Mouse (Mus musculus): Measurements from ENCODE around the gene Phactr2. TPM values are rescaled to one million over a fixed set of nuclear protein-coding genes. Genes with fewer than 3 reads are reported as not detected.

Phactr2 gene
- polyA plus RNA-seq, 1 experiment from 2014 or later = 21.7 TPM

DNA sequence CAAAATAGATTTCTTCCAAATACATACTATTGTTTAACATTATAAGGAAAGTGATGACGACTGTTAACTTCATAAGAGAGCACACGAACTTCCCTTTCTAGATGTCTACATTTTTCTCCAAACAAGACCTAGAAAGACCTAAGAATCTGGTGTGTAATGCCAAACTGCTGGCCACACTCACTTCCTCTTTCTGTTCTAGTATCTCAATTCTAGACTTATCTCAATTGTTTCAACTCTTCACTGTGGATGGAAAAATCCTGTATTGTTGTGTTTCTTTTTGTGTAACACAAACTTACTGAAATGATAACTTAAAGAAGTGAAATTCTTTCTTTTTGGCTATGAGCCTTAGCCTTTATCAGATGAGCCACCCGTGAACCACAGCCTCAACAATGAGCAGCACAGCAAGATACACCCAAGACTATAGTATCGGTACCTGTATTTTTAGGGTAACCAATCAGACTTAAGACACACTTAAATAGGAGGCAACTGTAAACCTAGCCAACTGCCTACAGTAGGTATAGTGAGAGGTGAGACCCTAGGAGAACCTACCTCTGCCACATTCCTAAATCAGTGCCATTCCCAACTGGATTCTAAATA is 289.9 kb downstream of the Phactr2 start:
- H3K36me3 ChIP-seq = peaks cover 79% of the 10 kb centered on the region
- H3K4me3 ChIP-seq (replicated peaks) = no peak overlapping the region
- WGBS = 93% methylated on average over 4 of the region's 4 CpGs
- no peak overlapping the region for H3K27ac ChIP-seq
- H3K9me3 ChIP-seq = no peaks in the 10 kb centered on the region
- no peak overlapping the region for H3K4me2 ChIP-seq
- no peaks in the 10 kb centered on the region for H3K27me3 ChIP-seq
- no peak overlapping the region for H3K9ac ChIP-seq (replicated peaks)
- peaks cover 6% of the 10 kb centered on the region for H3K4me1 ChIP-seq (replicated peaks)
- ATAC-seq (ENCODE audit: insufficient number of reproducible peaks, insufficient read depth, low FRiP score, low TSS enrichment, low read depth) = no peak

DNA sequence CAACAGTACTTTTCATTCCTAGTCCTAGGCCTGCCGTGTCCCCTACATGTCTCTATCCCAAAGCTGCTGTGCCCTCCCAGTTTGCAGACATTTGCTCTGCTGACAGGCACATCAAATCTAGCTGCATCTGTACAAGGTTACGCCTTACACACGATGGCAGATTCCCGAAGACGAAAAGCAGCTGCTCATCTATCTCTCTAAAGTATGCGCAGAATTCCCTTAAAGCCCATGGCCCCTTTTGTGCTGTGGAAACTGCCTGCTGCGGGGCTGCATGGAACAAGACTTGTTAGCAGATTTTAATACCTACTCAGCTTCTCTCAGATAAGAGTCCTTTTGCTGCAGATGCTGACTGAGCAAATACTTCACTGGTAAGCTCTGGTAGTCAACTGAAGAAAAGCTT is 294.0 kb downstream of the Phactr2 start:
- H3K27ac ChIP-seq = no peak overlapping the region
- peaks cover 73% of the 10 kb centered on the region for H3K36me3 ChIP-seq
- 85% methylated on average over 7 of the region's 7 CpGs for WGBS
- no peaks in the 10 kb centered on the region for H3K9me3 ChIP-seq
- H3K4me3 ChIP-seq (replicated peaks) = no peak overlapping the region
- no peaks in the 10 kb centered on the region for H3K27me3 ChIP-seq
- no peak overlapping the region for H3K9ac ChIP-seq (replicated peaks)
- no peak overlapping the region for H3K4me2 ChIP-seq
- peaks cover 6% of the 10 kb centered on the region for H3K4me1 ChIP-seq (replicated peaks)
- no peak for ATAC-seq (ENCODE audit: insufficient number of reproducible peaks, insufficient read depth, low FRiP score, low TSS enrichment, low read depth)

DNA sequence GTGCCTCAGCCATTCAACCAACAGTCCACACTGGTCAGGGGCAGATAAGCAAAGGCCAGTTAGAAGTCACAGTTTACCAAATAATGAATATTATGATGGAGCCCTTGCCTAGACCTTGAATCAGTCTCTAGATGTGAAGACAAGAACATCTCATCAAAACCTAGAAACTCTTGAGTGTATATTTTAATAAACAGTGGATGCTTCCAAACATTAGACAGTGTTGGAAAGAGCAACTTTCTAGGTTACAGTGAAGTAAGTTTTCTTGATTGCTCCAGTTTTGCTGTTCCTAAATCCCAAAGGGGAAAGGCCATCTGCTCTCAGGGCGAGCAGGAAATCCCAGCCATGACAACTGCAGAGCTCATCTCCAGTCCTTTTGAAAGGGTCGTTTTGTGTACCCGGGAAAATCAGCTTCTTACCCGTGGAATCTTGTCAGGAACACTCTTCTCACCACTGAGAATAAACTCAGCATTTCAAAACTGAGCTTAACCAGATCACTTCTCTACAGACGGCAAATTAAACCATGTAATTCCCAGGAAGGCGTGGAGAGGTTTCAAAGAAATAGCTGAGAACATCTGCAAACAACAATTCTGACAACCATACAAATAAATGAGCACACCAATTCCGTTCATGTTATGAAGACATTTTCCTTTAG is 296.1 kb downstream of the Phactr2 start, which contains the start of gene Zc2hc1b:
Gene Zc2hc1b, minus strand, starts transcription at position 51 of the 652 bp plus-strand sequence.
- Histone ChIP-seq H3K9me3 (no peaks in the 10 kb centered on the region), H3K27me3 (no peaks in the 10 kb centered on the region), H3K4me1 (replicated peaks) (peaks cover 3% of the 10 kb centered on the region; the same call in 1 of the 2 replicates), H3K36me3 (peaks cover 65% of the 10 kb centered on the region), H3K4me3 (replicated peaks) (no peak within 1 kb of the TSS), H3K27ac (no peak within 1 kb of the TSS), H3K9ac (replicated peaks) (no peak within 1 kb of the TSS), H3K4me2 (no peak within 1 kb of the TSS)
- WGBS = 77% methylated on average over 7 of the region's 7 CpGs
- no peak for ATAC-seq (ENCODE audit: insufficient number of reproducible peaks, insufficient read depth, low FRiP score, low TSS enrichment, low read depth)

DNA sequence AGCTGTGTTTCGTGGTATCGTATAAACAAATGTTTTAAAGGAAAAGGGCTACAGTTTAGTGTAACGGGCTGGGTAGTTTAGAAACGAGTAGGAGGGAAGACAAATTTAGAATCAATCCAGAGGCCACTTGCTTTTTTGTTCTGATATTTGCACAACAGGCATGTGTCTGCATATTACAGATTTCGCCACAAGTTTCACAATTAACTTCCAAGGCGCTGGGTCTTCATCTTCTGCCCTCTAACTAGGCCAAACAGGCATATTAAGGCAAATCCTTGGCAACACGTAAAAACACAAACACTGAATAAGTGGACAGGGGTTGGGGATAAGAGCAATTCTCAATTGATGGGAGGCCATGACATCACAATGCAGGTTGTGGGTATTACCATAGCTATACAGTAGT is 298.3 kb downstream of the Phactr2 start:
- no peak overlapping the region for H3K4me3 ChIP-seq (replicated peaks)
- no peak overlapping the region for H3K9ac ChIP-seq (replicated peaks)
- peaks cover 22% of the 10 kb centered on the region for H3K4me1 ChIP-seq (replicated peaks)
- no peak overlapping the region for H3K4me2 ChIP-seq
- no peak for ATAC-seq (ENCODE audit: insufficient number of reproducible peaks, insufficient read depth, low FRiP score, low TSS enrichment, low read depth)
- no peaks in the 10 kb centered on the region for H3K27me3 ChIP-seq
- no peak overlapping the region for H3K27ac ChIP-seq
- no peaks in the 10 kb centered on the region for H3K9me3 ChIP-seq
- 89% methylated on average over 7 of the region's 7 CpGs for WGBS
- peaks cover 45% of the 10 kb centered on the region for H3K36me3 ChIP-seq

DNA sequence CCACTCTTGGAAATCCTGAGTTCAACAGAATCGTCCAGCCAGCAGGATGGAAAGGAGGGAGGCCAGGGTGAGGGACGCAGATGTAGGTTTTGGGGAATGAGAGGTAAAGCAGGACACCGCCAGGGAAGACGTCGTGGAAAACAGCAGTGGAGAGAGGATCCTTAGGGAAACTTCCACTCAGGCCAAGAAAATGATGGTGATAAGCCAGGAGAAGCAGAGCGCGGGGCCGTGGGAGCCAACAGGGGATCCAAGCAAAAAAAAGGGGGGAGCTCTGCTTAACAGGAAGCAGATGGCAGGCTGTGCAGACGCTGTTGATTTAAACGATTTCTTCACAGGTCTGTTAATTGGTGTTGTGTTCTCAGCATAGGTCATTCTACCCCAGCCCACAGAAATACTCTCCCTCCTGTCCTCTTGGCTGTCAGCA is 301.4 kb downstream of the Phactr2 start:
- Histone ChIP-seq H3K9ac (replicated peaks) (no peak overlapping the region; the same call in 1 of the 2 replicates), H3K36me3 (peaks cover 16% of the 10 kb centered on the region), H3K27ac (peak overlapping the region; percentile 75), H3K27me3 (no peaks in the 10 kb centered on the region), H3K4me3 (replicated peaks) (no peak overlapping the region), H3K4me2 (peak overlapping the region; percentile 32; the same call in 1 of the 2 replicates), H3K4me1 (replicated peaks) (peaks cover 30% of the 10 kb centered on the region), H3K9me3 (no peaks in the 10 kb centered on the region)
- peak; percentile 17; the same call in 1 of the 2 replicates for ATAC-seq (ENCODE audit: insufficient number of reproducible peaks, insufficient read depth, low FRiP score, low TSS enrichment, low read depth)
- 13% methylated on average over 10 of the region's 10 CpGs for WGBS

DNA sequence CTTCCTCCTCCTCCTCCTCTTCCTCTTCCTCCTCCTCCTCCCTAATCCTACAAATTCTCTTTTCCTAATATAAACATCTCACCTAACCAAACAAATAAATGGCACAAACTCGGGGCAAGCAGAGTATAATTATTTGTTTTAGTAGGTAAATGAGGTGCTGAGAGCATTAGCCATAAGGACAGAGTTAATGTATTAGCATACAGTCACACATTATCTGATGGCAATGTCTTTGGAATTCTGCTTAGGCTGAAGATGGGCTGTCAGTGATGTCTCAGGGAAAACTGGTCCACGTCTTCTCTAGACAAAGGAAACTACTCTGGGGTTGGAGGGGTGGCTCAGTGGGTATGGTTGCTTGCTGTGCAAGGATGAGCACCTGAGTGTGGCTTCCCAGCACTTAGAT is 302.8 kb downstream of the Phactr2 start:
- Histone ChIP-seq H3K27me3 (no peaks in the 10 kb centered on the region), H3K36me3 (peaks cover 3% of the 10 kb centered on the region; the same call in 1 of the 2 replicates), H3K27ac (peak overlapping the region; percentile 66), H3K4me2 (no peak overlapping the region), H3K4me1 (replicated peaks) (peaks cover 30% of the 10 kb centered on the region), H3K9me3 (no peaks in the 10 kb centered on the region), H3K9ac (replicated peaks) (no peak overlapping the region), H3K4me3 (replicated peaks) (no peak overlapping the region)
- WGBS = 26% methylated on average over 2 of the region's 2 CpGs
- no peak for ATAC-seq (ENCODE audit: insufficient number of reproducible peaks, insufficient read depth, low FRiP score, low TSS enrichment, low read depth)

DNA sequence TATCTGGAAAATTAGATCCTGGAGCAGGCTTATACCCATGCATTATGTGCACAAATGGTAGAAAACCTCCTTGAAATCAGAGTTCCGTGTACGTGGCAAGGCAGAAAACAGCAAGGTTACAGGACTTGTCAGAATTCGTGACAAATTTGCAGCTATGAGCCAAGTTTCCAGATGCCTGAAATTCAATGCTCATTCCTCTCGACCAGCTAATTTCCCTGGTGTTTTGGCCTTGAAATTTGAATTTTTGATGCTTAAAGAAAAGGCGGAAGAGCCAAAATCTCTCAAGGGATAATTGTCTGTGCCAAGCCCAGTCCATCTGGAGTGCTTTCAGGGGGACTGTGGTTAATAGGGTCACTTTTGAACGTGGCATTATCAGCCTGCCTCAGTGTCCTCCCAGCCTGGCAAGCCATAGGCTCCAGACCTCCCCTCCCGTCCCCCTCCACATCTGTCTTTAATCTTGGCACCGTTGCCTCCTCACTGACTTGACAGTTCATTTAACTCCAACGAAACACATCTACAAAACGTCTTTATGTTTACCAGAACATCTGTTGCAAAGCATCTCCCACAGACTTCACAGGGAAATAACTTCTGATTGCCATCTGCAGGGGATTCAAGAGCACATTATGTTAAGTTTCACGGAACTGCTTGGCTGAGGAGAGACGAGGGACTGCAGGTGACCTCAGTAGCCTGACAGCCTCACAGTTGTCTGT is 303.3 kb downstream of the Phactr2 start:
- ATAC-seq (ENCODE audit: insufficient number of reproducible peaks, insufficient read depth, low FRiP score, low TSS enrichment, low read depth) = peak; percentile 24; the same call in 1 of the 2 replicates

DNA sequence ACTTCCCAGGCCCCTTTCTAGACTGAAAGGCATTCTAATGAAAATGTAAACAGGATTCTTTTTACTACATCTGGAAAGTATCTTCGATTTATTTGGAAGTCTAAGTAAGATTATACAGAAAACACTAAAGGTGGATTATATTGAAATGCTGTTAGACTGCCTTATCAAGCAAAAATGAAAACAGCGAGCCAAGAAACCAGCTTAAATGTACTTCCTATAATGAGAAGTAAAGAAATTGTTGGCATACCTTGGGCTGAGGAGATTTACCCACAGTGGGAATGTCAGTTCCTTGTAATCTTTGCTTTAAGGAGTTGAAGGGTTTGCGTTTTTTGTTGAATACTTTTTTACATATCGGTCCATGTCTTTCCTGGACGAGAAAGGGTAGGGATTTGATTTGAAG is 305.8 kb downstream of the Phactr2 start:
- H3K9me3 ChIP-seq = peaks cover 5% of the 10 kb centered on the region; the same call in 1 of the 2 replicates
- H3K27ac ChIP-seq = no peak overlapping the region
- ATAC-seq (ENCODE audit: insufficient number of reproducible peaks, insufficient read depth, low FRiP score, low TSS enrichment, low read depth) = no peak
- no peaks in the 10 kb centered on the region for H3K27me3 ChIP-seq
- no peaks in the 10 kb centered on the region for H3K36me3 ChIP-seq
- 79% methylated on average over 5 of the region's 5 CpGs for WGBS
- peaks cover 30% of the 10 kb centered on the region for H3K4me1 ChIP-seq (replicated peaks)
- no peak overlapping the region for H3K4me3 ChIP-seq (replicated peaks)
- no peak overlapping the region for H3K9ac ChIP-seq (replicated peaks)
- H3K4me2 ChIP-seq = no peak overlapping the region

More for the DNA sequence above, 303.3 kb downstream of the Phactr2 start:
- Histone ChIP-seq H3K4me1 (replicated peaks) (peaks cover 30% of the 10 kb centered on the region), H3K9me3 (no peaks in the 10 kb centered on the region), H3K4me3 (replicated peaks) (no peak overlapping the region), H3K36me3 (no peaks in the 10 kb centered on the region), H3K9ac (replicated peaks) (no peak overlapping the region), H3K4me2 (peak overlapping the region; percentile 15; the same call in 1 of the 2 replicates), H3K27me3 (no peaks in the 10 kb centered on the region), H3K27ac (peak overlapping the region; percentile 66)
- WGBS = 14% methylated on average over 12 of the region's 12 CpGs

DNA sequence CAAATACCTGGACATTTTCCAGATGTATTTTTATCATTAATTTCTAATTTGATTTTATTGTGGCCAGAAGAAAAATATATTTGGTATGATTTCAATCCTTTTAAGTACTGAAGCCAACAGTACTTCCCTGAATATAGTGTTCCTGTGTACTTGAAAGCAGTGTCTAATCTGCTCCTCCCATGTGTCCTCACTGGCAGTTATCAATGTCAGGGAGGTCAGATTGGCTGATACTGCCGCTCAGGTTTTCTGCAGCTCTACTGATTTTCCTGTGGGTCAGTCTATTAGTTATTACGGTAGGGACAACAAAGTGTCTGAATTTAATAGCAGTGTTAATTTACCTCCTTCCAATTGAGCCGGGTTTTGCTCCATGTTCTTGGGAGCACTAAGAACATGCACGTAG is 312.2 kb downstream of the Phactr2 start:
- Histone ChIP-seq H3K27ac (no peak overlapping the region), H3K9ac (replicated peaks) (no peak overlapping the region), H3K27me3 (no peaks in the 10 kb centered on the region), H3K36me3 (no peaks in the 10 kb centered on the region), H3K4me3 (replicated peaks) (no peak overlapping the region), H3K9me3 (peaks cover 9% of the 10 kb centered on the region; the same call in 1 of the 2 replicates), H3K4me1 (replicated peaks) (no peaks in the 10 kb centered on the region), H3K4me2 (no peak overlapping the region)
- 65% methylated on average over 4 of the region's 4 CpGs for WGBS
- no peak for ATAC-seq (ENCODE audit: insufficient number of reproducible peaks, insufficient read depth, low FRiP score, low TSS enrichment, low read depth)

DNA sequence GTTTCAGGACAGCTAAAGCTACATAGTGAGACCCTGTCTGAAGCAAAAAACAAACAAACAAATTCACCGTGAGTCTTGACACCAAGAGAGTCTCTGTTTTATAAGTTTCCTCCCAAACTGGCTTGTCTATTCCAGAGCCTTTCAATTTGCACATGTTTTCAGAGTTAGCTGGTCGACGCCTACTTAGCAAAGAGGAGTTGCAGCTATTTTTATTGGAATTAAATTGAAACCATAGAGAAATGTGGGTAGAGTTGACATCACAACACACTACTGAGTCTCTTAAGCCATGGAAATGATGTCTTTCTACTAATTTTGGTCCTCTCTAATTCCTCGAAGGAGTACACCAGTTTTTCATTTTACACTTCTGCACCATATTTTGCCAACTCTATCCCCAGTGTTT is 313.3 kb downstream of the Phactr2 start:
- Histone ChIP-seq H3K36me3 (no peaks in the 10 kb centered on the region), H3K4me2 (no peak overlapping the region), H3K27me3 (no peaks in the 10 kb centered on the region), H3K9me3 (peaks cover 9% of the 10 kb centered on the region; the same call in 1 of the 2 replicates), H3K4me1 (replicated peaks) (no peaks in the 10 kb centered on the region), H3K27ac (no peak overlapping the region), H3K4me3 (replicated peaks) (no peak overlapping the region), H3K9ac (replicated peaks) (no peak overlapping the region)
- 80% methylated on average over 4 of the region's 4 CpGs for WGBS
- ATAC-seq (ENCODE audit: insufficient number of reproducible peaks, insufficient read depth, low FRiP score, low TSS enrichment, low read depth) = no peak
